Mouse (Mus musculus): Measurements from ENCODE around the gene Atox1. TPM values are rescaled to one million over a fixed set of nuclear protein-coding genes. Genes with fewer than 3 reads are reported as not detected.

The Atox1 gene
- polyA plus RNA-seq (2014; fragmentation: Illumina TruSeq; extraction: RNeasy Lipid Tissue Mini Kit (QIAGEN cat#74804)) = not detected

DNA sequence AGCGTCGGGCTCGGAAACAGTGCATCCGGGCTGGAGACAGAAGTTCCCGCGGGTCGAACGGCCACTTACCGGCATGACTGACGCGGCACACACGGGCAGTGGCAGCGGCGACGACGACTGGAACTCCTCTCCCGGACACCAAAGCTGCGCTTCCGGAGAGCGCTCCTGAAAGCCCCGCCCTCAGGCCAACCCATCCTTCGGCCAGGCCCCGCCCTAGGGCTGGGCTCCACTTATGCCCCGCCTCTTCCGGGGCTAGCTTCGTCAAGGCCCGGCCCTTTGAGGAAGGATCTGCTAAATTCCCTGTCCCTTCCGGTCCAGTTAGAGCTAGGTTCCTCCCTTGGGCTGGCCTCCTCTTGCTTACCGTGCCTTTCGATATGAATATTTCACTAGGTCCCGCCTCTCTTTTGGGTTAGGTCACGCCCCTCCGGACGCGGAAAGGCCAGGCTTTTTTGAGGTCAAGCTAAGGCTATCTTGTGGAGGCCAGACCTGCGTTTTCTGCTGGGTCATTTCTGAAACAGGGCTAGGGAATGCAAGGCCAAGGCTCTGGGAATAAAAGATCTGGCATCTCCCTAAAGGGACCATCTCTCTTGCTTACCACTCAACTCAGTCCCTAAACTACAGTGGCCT lies at the start of gene Atox1:
Gene Atox1, minus strand, starts transcription at position 221 of the 627 bp plus-strand sequence.

GRCm38 (mm10) chr11:55469048-55469843 lies 8.2 kb upstream of the Atox1 start, which contains the start of gene G3bp1:
G3bp1 (plus strand) TSS chr11:55469685.

GRCm38 (mm10) chr11:55422978-55423377 lies 38.1 kb downstream of the Atox1 start, which contains the start of gene Sparc:
Sparc (minus strand) TSS chr11:55423183.

Other genes starting within 250 kb of the Atox1 start
- 0.09 TPM for gene Fat2, start 124.7 kb downstream of the Atox1 start, polyA plus RNA-seq (2014; fragmentation: Illumina TruSeq; extraction: RNeasy Lipid Tissue Mini Kit (QIAGEN cat#74804))
- gene Sparc, start 38.1 kb downstream of the Atox1 start, polyA plus RNA-seq (2014; fragmentation: Illumina TruSeq; extraction: RNeasy Lipid Tissue Mini Kit (QIAGEN cat#74804)) = 551 TPM
- gene G3bp1, start 8.4 kb upstream of the Atox1 start, polyA plus RNA-seq (2014; fragmentation: Illumina TruSeq; extraction: RNeasy Lipid Tissue Mini Kit (QIAGEN cat#74804)) = 68.5 TPM
- not detected for gene Glra1, start 147.0 kb upstream of the Atox1 start, polyA plus RNA-seq (2014; fragmentation: Illumina TruSeq; extraction: RNeasy Lipid Tissue Mini Kit (QIAGEN cat#74804))

Measured in ovary, adult 10 weeks (tissue).